Mouse (Mus musculus) kidney, postnatal 0 days (tissue): ENCODE measurements around the gene Mx1. TPM values are rescaled to one million over a fixed set of nuclear protein-coding genes. Genes with fewer than 3 reads are reported as not detected.

Experiments
- ATAC-seq: fragments of 200-750 bp; cut with Nextera tagmentation; replicated peaks from 2 replicates; pipeline ENCODE4 v1.8.0; 2017; ENCODE audit warnings: low read depth, moderate number of reproducible peaks, moderate TSS enrichment, moderate library complexity; ENCODE audit not compliant: low FRiP score
- DNase-seq: peaks from one replicate; pipeline ENCODE4 v3.0.0-alpha.2; 2016; ENCODE audit warnings: low spot score
- H3K27ac ChIP-seq: fragments of 300-500 bp; sonication (generic); 2 replicates; pipeline ENCODE4 v1.5.1; 2014; ENCODE audit warnings: mild to moderate bottlenecking
- H3K27me3 ChIP-seq: fragments of 300-500 bp; sonication (generic); 2 replicates; pipeline ENCODE4 v1.6.1; 2014; ENCODE audit warnings: low read length, mixed read lengths; ENCODE audit not compliant: insufficient read depth
- H3K36me3 ChIP-seq: fragments of 300-500 bp; sonication (generic); 2 replicates; pipeline ENCODE4 v1.6.1; 2014; ENCODE audit warnings: low read length, mixed read lengths; ENCODE audit not compliant: insufficient read depth
- H3K4me1 ChIP-seq: fragments of 300-500 bp; sonication (generic); replicated peaks from 2 replicates; pipeline ENCODE4 v1.6.1; 2014; ENCODE audit warnings: antibody characterized with exemption, low read length, mixed read lengths; ENCODE audit not compliant: insufficient read depth
- H3K4me2 ChIP-seq: fragments of 300-500 bp; sonication (generic); 2 replicates; pipeline ENCODE4 v1.6.1; 2014; ENCODE audit warnings: mild to moderate bottlenecking, low read length, moderate library complexity, mixed read lengths
- H3K4me3 ChIP-seq: fragments of 300-500 bp; sonication (generic); replicated peaks from 2 replicates; pipeline ENCODE4 v1.5.1; 2014; ENCODE audit warnings: low read depth, low read length
- H3K9ac ChIP-seq: fragments of 300-500 bp; sonication (generic); 2 replicates; pipeline ENCODE4 v1.6.1; 2014; ENCODE audit warnings: low read depth, low read length
- H3K9me3 ChIP-seq: fragments of 300-500 bp; sonication (generic); replicated peaks from 2 replicates; pipeline ENCODE4 v1.6.1; 2016; ENCODE audit warnings: low read length, inconsistent platforms, mixed read lengths
- CTCF ChIP-seq: IDR thresholded peaks from 2 replicates; pipeline ENCODE4 v1.5.1; 2016; ENCODE audit warnings: antibody characterized with exemption, low read depth, mild to moderate bottlenecking, moderate library complexity
- WGBS: fragments of 180-500 bp; shearing (Covaris S2); extraction: QIAGEN DNeasy Blood & Tissue Kit; methylation state at CpG from one replicate; pipeline ENCODE4 v1.1.7; 2014; 5-methylcytosine and 5-hydroxymethylcytosine counted together
- polyA plus RNA-seq: library from polyadenylated mRNA; unstranded; fragments of >200 nt; fragmentation: Nextera tagmentation; extraction: Ambion mirVana; gene quantifications from 2 replicates; pipeline ENCODE4 v1.2.1, GENCODE M21; 2015

Gene Mx1
- polyA plus RNA-seq, 1 experiment from 2014 or later = 0.11 TPM

- Histone ChIP-seq H3K9me3 (no peaks in the 10 kb centered on the region), H3K36me3 (no peaks in the 10 kb centered on the region), H3K27ac (no peak overlapping the region), H3K4me3 (no peak overlapping the region), H3K27me3 (no peaks in the 10 kb centered on the region), H3K4me1 (no peaks in the 10 kb centered on the region), H3K4me2 (no peak overlapping the region), H3K9ac (no peak overlapping the region)
- DNase-seq (no peak), ATAC-seq (no peak)
- WGBS = 47% methylated on average over 2 of the region's 2 CpGs
- no peak for TF ChIP-seq CTCF
Measured at GRCm38 (mm10) chr16:97461271-97461670, 1.4 kb downstream of the Mx1 start.

- TF ChIP-seq CTCF = no peak
- Histone ChIP-seq H3K4me3 (no peak overlapping the region), H3K36me3 (no peaks in the 10 kb centered on the region), H3K9ac (no peak overlapping the region), H3K4me2 (no peak overlapping the region), H3K27me3 (no peaks in the 10 kb centered on the region), H3K9me3 (no peaks in the 10 kb centered on the region), H3K27ac (no peak overlapping the region), H3K4me1 (no peaks in the 10 kb centered on the region)
- ATAC-seq (no peak), DNase-seq (no peak)
- 52% methylated on average over 1 of the region's 1 CpGs for WGBS
Measured at GRCm38 (mm10) chr16:97459831-97460230, 2.9 kb downstream of the Mx1 start.

GRCm38 (mm10) chr16:97447386-97447785, 15.3 kb downstream of the Mx1 start:
- H3K4me3 ChIP-seq = no peak overlapping the region
- no peaks in the 10 kb centered on the region for H3K36me3 ChIP-seq
- ATAC-seq (no peak), DNase-seq (no peak)
- no peak overlapping the region for H3K27ac ChIP-seq
- no peak overlapping the region for H3K4me2 ChIP-seq
- H3K9me3 ChIP-seq = no peaks in the 10 kb centered on the region
- TF ChIP-seq CTCF = no peak
- no peaks in the 10 kb centered on the region for H3K4me1 ChIP-seq
- H3K9ac ChIP-seq = no peak overlapping the region
- no peaks in the 10 kb centered on the region for H3K27me3 ChIP-seq

- peak; percentile 75; the same call in 1 of the 2 replicates for ATAC-seq
- 45% methylated on average over 14 of the region's 14 CpGs for WGBS
- TF ChIP-seq CTCF = peak; percentile 94
- Histone ChIP-seq H3K4me3 (no peak overlapping the region), H3K9me3 (no peaks in the 10 kb centered on the region), H3K4me1 (no peaks in the 10 kb centered on the region), H3K36me3 (no peaks in the 10 kb centered on the region), H3K27me3 (no peaks in the 10 kb centered on the region), H3K4me2 (no peak overlapping the region), H3K9ac (no peak overlapping the region), H3K27ac (no peak overlapping the region)
- DNase-seq = peak; percentile 84
Measured at GRCm38 (mm10) chr16:97443670-97444263, 18.9 kb downstream of the Mx1 start.

GRCm38 (mm10) chr16:97441967-97442366, 20.7 kb downstream of the Mx1 start:
- WGBS = 66% methylated on average over 9 of the region's 9 CpGs
- no peak overlapping the region for H3K4me2 ChIP-seq
- H3K27ac ChIP-seq = no peak overlapping the region
- no peak overlapping the region for H3K4me3 ChIP-seq
- no peak for TF ChIP-seq CTCF
- no peaks in the 10 kb centered on the region for H3K4me1 ChIP-seq
- DNase-seq (no peak), ATAC-seq (no peak)
- H3K36me3 ChIP-seq = no peaks in the 10 kb centered on the region
- no peak overlapping the region for H3K9ac ChIP-seq
- no peaks in the 10 kb centered on the region for H3K27me3 ChIP-seq
- no peaks in the 10 kb centered on the region for H3K9me3 ChIP-seq

GRCm38 (mm10) chr16:97438191-97438590, 24.5 kb downstream of the Mx1 start:
- 83% methylated on average over 3 of the region's 3 CpGs for WGBS
- Histone ChIP-seq H3K9ac (no peak overlapping the region), H3K9me3 (no peaks in the 10 kb centered on the region), H3K36me3 (no peaks in the 10 kb centered on the region), H3K4me3 (no peak overlapping the region), H3K27ac (no peak overlapping the region), H3K4me2 (no peak overlapping the region), H3K4me1 (no peaks in the 10 kb centered on the region), H3K27me3 (no peaks in the 10 kb centered on the region)
- no peak for TF ChIP-seq CTCF
- ATAC-seq (no peak), DNase-seq (no peak)
